Mouse (Mus musculus) gastrocnemius, adult 8-10 months (tissue): Measurements from ENCODE around the gene Nt5c2. TPM values are rescaled to one million over a fixed set of nuclear protein-coding genes. Genes with fewer than 3 reads are reported as not detected.
"Not testable (repeated sequence)": the region's sequence is repeated elsewhere in the genome, so short reads cannot be mapped to it uniquely, and the experiment has no call there.

Experiments
- DNase-seq, 2 experiments: peaks; one replicate each; pipeline ENCODE4 v3.0.0; 2022; ENCODE audit warnings: low spot score in 2 of 2
- total RNA-seq, 4 experiments: library from RNA; stranded (reverse); gene quantifications; 2 replicates each; pipeline ENCODE4 v1.2.4; 2022

The Nt5c2 gene
- total RNA-seq, 4 experiments from 2014 or later, result 5.8 to 10.2 (median 8.1) TPM

DNA sequence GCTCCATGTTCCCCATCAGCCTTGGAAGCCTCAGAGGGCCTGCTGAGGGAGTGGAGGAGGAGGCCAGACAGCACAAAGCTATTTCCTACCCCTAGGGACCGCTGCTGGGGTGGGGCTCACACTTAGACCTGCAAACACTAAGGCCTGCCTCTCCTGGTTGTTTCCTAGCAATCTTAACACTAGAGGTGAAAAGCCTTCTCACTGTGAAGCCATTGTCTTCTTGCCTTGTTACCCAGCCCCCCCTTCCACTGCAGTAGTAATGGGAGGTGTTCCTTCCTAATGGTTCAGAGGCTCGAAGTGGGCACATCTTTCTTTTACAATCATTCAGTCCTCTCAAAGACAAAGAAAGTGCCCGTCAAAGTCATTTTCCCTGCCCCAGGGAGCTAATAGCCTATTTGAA is 2.9 kb upstream of the Nt5c2 start:
- no peak for DNase-seq

DNA sequence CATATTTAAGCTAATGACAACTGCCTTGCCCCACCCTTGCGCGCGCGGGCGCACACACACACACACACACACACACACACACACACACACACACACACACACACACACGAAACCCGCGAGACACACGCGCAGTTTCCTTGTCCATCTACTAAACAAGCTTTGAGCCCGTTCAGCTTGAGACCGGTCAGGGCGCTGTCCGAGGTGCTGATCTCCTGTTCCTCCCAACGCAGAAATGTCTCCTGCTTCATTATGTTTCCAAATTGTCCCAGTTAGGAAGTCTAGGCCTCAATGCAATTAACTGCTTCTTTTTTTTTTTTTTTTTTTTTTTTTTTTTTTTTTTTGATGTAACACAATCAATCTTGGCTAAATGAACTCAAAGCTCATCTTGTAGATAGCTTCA is 1.5 kb upstream of the Nt5c2 start:
- peak; percentile 30 for DNase-seq

DNA sequence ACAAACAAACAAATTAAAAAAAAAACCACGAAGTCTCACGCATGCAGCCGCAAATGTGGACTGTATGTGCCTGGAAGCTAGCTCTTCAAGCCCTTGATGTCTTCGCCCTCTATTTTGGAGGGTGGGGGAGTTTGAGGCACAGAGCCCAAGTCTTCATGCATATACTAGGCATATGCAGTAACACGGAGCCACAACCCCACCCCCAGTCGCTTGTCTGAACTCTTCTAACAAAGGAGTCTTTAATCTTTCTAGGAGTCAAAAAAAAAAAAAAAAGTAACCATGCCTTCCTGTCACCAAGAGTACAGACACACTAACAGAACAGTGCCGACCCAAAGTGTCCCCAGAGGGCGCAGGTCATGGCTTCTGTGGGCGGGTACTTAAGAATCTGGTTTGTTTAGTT is 1.0 kb upstream of the Nt5c2 start:
- DNase-seq, result no peak

DNA sequence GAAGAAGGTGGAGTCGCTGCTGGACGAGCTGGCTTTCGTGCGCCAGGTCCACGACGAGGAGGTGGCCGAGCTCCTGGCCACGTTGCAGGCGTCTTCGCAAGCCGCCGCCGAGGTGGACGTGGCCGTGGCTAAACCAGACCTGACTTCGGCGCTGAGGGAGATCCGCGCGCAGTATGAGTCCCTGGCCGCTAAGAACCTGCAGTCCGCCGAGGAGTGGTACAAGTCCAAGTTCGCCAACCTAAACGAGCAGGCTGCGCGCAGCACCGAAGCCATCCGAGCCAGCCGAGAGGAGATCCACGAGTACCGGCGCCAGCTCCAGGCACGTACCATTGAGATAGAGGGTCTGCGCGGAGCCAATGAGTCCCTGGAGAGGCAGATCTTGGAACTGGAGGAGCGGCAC is 443 bp upstream of the Nt5c2 start:
- DNase-seq, result no peak

DNA sequence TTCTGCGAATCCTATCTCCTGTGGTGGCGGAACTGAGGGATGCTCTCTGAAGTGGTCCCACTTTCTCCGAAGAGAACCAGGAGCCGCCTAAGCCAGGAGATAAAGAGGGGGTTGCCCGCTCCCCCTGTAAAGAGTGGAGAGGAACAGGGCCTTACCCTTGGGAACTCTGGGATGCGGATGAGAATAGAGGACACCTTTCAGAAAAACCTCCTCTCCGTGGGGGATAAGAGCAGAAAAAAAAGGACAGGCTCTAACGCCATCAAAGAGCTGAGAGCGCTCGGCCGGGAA is 850 bp downstream of the Nt5c2 start:
- DNase-seq, result no peak

DNA sequence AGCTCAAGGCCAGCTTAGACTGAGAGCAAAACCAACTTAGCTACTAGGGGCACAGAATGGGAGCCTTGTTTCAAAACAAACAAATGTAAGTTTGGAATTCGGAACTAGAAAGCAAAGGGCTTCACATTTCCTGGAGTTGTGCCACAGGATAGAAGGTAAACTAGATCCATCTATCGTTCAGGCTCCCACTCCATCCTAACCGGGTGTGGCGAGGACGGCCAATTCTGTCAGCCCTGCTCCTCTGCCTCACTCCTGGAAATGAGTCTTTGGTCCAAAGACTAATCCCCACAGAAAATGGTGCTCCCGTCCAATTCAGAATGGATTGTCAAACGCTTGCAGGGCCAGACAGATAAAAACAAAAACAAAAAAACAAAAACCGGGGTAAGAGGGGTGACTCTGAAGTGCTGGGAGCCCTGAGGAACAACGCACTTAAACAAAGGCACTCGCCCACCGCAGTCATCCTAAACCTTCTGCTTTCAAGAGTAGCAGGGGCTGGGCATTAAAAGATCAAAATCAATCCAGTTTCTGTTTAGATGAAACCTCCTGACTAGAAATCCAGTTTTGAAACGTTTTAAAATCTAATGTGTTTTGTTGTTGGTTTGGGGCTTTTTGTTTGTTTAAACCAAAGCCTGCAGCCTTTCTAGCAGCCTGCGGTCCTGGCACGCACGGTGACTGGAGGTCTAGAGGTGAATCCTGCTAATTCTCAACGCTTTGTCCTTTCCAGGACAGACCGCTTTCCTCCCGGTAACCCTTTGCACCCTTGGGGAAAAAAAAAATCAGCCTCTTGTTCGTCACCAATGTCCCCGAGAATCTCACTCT is 1.4 kb downstream of the Nt5c2 start:
- no peak for DNase-seq

DNA sequence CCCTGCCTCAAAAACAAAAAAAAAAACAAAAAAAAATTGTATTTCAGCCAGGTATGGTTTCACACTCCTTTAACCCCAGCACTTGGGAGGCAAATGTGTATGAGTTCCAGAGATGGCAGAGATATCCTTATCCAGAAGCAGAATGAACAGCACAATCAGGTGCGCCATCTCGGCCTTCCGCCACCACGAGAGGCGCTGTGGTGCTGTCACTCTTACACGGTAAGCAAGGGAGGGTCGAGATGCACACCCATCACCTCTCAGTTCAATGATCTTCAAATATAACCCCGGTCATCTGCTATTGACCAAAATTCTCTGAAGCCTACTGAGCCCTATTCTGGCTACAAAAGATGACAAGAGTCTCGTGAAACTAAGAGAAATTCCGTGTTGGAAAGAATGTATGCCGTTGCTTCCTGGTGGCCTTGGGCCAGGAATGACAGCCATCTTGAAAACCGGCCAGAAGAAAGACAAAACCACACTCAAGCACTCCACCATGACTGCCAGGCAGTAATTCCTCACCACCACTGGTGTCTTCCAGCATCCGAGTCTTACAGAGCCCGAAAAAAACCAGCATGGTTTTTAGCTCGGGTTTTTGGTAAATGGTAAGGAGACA is 2.3 kb downstream of the Nt5c2 start:
- DNase-seq, result no peak

DNA sequence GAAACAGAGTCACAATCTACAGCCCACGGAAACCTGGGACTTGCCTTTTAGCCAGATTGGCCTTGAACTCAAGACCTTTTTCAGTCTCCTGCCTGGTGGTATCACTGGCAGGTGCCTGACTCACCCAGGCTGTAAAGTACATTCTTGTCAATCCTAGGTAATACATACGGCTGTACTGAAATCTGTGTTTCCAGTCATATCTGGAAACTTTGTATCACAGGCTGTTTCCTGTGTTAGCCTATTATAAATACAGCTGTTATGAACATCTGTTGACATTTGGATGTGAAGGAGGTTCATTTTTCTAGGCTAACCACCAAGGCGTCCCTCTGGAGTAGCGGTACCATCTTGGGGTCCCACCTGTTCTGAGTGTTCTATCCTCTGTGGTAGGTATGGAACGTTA is 5.0 kb downstream of the Nt5c2 start:
- DNase-seq, result no peak

DNA sequence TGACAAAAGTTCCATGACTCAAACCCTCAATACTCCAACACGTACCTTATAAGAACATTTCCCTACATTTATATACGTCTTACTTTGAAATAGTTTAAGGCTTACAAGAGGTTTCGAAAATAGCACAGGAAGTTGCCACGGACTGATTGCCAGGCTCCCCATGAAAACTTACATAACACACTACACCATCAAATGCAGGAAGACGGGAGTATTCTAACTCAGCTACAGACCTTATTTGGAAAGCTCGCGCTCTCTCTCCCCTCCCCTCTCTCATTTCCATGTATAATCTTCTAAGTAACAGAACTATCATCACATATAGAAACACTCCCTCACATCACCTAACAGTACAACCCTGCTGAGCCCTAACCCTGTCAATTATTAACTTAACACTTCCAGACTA is 5.5 kb downstream of the Nt5c2 start:
- DNase-seq, result no peak

DNA sequence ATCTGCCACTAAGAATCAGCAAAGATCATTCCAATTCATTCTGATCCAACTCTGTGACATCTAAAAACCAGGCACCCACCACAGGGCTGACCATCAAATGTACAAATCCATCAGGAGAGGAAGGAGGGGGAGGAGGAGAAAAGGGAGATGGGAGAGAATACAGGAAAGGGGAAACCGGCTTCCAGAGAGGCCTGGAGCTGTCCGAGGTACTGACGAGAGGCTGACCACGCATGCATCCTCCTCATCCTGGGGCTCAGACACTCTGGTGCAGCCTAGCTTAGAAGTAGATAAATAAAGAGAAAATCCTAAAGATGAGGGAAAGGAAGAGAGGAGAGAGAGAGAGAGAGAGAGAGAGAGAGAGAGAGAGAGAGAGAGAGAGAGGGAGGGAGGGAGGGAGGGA is 8.6 kb downstream of the Nt5c2 start:
- no peak for DNase-seq

DNA sequence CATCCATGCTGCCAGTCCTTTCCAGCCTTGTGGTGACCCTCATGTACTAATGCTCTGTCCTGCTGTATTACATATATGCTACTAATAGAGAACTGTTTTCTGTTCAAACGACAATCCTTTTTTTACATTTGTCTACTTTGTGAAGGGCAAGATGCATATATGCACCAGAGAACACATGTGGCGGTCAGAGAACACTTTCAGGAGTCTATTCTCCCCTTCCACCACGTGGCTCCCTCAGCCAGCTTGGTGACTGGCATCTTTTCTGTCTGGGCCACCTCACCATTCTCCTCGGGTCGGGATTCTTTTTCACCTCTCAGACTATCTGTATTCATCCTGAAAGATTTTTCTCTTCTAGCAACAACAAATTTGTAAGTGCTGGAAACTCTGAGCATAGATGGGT is 9.1 kb downstream of the Nt5c2 start:
- no peak for DNase-seq

DNA sequence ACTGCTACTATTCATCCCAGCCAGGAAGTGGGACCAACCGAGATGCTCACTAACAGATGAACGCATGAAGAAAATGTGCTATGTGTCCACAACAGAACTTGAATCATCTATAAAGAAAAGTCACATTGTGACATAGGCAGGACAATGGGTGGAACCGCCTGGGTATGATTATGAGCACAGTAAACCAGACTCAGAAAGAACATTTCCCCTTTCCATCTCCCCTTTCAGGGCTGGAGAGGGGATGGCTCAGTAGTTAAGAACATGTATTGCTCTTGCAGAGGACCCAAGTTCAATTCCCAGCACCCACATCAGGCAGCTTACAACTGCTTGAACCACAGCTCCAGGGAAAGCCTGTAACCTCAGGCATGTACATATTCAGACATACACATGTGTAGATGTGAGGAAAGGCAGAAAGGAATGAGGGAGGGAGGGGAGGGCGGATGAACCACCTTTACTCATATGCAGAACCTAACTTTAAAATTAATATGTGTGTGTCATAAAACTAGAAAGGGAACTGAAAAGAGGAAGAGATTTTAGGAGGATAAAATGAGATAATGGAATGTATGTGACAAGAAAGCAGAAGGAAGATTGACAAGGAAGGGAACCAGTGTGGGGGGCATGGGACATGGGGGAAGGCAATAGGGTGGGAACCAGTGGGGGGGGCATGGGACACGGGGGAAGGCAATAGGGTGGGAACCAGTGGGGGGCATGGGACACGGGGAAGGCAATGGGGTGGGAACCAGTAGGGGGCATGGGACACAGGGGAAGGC is 11.0 kb downstream of the Nt5c2 start:
- no peak for DNase-seq

DNA sequence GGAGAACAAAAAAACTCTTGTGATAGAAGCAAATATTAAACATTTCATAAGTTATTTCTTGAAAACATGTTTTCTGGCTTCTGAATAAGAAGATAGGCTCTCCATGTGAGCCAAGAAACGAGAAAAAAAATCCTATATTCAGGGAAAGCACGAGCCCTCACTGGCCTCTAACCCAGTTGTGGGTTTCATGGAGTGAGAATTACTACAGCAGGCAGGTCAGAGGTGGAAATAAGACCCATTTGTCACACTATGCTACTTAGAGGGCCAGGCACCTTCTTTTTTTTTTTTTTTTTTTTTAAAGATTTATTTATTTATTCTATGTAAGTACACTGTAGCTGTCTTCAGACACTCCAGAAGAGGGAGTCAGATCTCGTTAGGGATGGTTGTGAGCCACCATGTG is 14.6 kb downstream of the Nt5c2 start:
- not testable (repeated sequence) for DNase-seq

DNA sequence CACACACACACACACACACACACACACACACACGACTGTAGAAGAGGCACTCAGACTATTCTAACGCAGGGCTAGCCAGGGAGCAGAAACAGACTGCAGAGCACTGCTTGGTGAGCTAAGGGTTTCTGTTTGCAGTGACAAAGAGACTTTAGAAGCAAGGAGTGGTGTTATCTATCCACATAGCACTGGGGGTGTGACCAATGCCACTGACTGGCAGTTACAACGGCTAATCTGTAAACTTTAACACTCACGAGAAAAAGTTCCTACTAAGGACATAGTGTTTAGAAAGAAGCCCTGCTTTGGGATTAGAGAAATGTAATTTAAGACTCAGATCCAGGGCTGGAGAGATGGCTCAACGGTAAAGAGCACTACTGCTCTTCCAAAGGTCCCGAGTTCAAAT is 15.2 kb downstream of the Nt5c2 start:
- no peak for DNase-seq

DNA sequence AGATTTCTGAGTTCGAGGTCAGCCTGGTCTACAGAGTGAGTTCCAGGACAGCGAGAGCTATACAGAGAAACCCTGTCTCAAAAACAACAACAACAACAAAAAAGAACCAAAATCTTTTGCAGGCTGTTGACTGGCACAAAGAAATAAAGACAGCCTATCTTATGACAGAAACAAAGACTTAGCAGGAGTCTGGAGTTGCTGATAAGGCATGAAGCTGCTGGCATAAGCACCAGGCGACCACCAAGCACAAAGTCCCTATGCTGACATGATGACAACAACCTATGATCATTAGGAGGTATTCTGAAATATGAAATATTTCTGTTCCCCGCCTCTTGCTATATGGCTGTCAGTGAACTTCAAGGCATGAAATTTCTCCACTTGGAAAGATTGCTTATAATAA is 16.0 kb downstream of the Nt5c2 start:
- DNase-seq, result no peak

DNA sequence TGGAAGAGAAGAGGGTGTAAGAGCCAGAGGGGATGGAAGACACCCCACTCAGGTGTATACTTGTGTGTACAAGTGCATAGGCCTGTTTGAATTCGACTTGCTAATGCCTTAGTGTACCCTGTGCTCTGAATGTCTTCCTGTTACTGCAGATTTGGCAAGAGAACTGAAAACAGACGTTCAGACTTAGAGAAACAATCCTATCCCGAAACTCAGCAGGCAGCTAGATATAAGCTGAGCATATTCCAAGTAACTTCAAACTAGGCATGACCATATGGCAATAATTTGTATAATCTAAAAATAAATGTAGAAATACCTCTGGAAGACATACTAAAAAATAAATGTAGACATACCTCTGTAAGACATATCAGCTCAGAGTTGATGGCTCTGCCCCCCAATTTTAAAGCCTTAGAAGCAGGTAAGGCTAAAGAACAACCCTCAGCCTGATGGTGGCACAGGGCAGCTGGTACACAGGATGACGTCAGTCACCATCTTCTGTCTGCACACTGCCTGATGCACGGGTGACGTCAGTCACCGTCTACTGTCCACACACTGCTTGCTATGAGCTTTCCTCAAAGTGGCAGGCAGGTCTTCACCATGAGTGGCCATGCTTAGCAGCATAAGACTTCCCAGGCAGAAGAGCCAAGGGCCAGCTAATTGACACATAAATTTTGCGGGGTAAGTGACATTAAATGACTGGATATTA is 16.6 kb downstream of the Nt5c2 start:
- no peak for DNase-seq

DNA sequence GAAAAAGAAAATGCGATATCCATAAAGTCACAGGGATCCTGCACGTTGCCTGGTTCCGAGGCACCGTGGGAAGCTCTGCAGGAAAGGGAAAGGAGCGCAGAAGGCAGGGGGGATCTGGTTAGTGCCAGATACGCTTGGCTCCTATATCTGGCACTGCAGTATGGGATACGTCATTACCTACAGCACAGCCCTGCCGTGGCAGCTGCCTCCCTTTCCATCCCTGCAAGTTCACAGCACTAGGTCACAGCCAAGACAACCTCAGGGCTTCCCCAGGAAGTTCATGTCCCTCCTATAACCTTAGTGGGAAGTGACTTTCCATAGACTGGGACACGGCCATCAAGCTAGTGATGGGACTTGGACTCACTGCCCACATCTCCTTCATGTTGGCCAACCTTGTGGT is 18.9 kb downstream of the Nt5c2 start:
- DNase-seq, result no peak

DNA sequence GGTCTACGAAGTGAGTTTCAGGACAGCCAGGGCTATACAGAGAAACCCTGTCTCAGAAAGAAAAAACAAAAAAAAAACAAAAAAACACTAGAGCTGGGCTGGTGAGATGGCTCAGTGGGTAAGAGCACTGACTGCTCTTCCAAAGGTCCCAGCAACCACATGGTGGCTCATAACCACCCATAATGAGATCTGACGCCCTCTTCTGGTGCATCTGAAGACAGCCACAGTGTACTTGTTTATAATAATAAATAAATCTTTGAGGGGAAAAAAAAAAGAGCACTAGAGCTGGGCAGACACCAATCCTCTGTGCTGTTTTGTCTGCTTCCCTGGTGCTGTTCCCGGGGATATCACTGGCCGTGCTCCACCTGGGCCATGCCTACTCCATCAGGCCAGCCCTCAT is 22.6 kb downstream of the Nt5c2 start:
- not testable (repeated sequence) for DNase-seq

DNA sequence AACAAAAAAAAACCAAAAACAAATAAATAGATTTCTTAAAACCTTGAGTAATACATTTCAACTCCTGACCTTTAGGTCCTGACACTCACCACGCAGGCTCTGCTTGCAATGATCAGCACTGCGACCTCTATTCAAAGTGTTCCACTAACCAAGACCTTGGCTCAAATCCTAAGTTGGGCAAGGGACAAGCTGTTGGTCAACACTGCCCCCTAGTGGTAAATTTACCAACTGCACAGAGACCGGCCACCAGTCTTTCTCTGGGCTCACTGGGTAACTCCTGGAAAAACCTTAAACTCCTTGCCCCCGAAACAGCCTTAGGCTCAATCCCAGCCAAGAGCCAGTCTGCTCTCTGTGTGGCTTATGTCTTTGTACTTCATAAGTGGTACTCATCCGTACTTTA is 23.8 kb downstream of the Nt5c2 start:
- peak; percentile 63 to 68 for DNase-seq

DNA sequence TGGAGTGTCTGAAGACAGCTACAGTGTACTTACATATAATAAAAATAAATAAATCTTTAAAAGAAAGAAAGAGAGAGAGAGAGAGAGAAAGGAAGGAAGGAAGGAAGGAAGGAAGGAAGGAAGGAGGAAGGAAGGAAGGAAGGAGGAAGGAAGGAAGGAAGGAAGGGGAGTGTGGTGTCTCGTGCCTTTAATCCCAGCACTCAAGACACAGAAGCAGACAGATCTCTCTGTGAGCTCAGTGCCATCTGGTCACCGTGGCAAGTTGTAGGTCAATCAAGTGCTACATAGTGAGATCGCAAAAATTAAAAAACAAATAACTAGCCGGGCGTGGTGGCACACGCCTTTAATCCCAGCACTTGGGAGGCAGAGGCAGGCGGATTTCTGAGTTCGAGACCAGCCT is 24.3 kb downstream of the Nt5c2 start:
- not testable (repeated sequence) for DNase-seq

DNA sequence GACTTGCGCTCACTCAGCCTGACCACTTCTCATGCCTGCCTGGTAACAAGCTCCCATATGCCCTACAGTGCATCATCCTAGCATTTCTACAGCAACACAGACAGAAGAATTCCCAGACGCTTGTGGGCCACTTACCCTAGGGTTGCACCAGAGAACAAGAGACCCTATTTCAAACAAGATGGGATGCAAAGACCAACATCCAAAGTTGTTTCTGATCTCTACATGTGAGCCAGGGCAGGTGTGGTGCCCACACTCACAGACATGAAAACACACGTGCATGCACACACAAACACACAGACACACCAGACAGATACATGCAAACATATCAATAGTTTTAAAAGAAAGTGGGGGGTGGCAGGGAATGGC is 24.8 kb downstream of the Nt5c2 start:
- no peak for DNase-seq

DNA sequence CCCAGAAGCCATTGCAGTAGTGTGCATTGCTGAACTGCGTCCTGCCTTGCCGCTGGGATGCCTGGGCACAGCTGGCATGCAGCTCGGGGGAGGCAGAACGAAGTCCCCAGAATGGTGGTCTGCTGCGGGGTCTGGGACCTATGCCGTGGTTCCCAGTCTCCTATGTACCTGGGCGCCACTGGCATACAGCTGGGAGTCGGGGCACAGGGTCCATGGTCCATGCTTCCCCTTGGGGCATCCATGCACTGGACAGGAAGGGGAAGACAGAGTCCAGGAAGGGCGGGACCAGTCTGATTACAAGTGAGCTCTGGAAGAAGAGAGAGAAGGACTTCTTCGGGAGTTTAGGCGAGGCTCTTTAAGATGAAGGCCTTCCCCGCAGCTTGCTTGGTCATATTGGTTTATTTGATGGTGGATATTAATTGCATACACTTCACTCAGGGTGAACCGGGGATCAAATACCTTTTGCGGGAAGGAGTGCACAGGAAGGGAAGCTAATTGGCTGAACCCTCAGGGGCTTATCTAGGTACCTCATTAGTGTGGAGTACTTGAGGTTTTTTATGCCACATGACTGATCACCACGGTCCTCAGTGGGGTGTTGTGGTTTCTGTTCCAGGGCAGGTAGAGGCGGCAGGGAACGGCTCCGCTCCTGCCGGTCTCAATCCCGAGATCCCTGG is 25.3 kb downstream of the Nt5c2 start:
- DNase-seq, result no peak
